ENCODE assay signal across 23 mouse cellular contexts in the genomic region with DNA sequence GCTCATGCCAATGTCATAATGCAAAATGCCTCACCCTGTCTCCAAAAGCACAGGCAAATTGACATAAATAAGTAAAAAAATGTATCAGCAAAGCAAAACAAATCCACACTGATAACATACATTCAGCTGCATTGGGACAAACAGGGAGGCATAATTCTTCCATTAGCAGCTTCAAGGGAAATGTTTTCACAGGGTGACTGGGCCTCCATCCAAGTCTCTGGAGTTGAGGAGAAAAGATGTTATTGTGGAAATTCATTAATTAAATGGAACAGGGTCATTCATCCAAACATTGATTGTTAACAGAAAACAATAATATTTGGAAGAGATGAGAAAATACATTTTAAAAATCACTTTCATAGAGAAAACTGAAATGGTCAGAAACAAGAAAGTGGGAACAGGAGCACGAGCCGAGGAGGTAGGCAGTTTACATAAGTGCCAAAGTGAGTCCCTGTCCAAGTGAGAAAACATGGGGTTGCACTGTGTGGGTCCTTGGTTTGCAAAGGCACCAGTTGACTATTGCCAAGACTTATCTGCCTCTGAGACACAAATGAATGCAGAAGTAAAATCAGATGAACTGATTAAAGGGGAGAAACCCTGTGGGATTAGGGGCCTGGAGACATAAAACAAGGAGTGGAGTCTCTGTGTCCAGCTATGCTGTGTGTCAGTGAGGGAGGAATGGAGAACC.
A peak's percentile ranks its signal among the peaks of the same experiment; 100 is the strongest.
DNase-seq lines count a peak whose midpoint lies in the region; ATAC-seq lines count a peak whose summit lies in the region.
"Had no signal": no experiment of that assay in that cellular context is flagged by ENCODE, and none has a peak within 500 bp of the region (broad histone marks: within the 10 kb centered on the region; RNA-seq: fewer than 3 reads in every experiment).

No protein-coding gene starts in this region.

- H3K9me3 ChIP-seq in hindbrain, embryonic 14.5 days (ENCODE audit: control insufficient read depth, low read length) = no peaks in the 10 kb centered on the region
- H3K9me3 ChIP-seq in hindbrain, embryonic 13.5 days = no peaks in the 10 kb centered on the region
- H3K9me3 ChIP-seq: embryonic facial prominence, embryonic 12.5 days; heart, embryonic 13.5 days; hindbrain, embryonic 15.5 days; midbrain, embryonic 10.5 days; neural tube, embryonic 15.5 days had no signal

- peak; percentile 46 to 62 for DNase-seq in cerebellum, postnatal 10 days
- no peak for DNase-seq in cerebellum, adult 11-12 months
- DNase-seq in hindbrain, embryonic 14.5 days (ENCODE audit: low spot score) = peak; percentile 31
- DNase-seq in kidney, postnatal 4 days = peak; percentile 8 to 14
- no peak for DNase-seq in kidney, adult 9 months
- DNase-seq in retina, postnatal 1 day = peak; percentile 20
- DNase-seq in retina, embryonic 14.5 days (ENCODE audit: low spot score) = no peak
- DNase-seq: adrenal gland, postnatal 10 days; cerebellum, adult 8-10 months; gastrocnemius, postnatal 36 days; heart, adult 2 months; heart, postnatal 14 days; kidney, postnatal 14 days; lung, postnatal 10 days; right cerebral cortex, postnatal 14 days; thymus, postnatal 14 days had no signal

- H3K4me2 ChIP-seq in hindbrain, embryonic 14.5 days (replicated peaks) = no peak overlapping the region
- no peak overlapping the region for H3K4me2 ChIP-seq in hindbrain, embryonic 13.5 days
- H3K4me2 ChIP-seq: embryonic facial prominence, embryonic 12.5 days; heart, embryonic 13.5 days; hindbrain, embryonic 15.5 days; neural tube, embryonic 15.5 days had no signal

- H3K4me3 ChIP-seq in hindbrain, embryonic 14.5 days (replicated peaks; ENCODE audit: low read length) = no peak overlapping the region
- no peak overlapping the region for H3K4me3 ChIP-seq in hindbrain, embryonic 13.5 days
- H3K4me3 ChIP-seq: embryonic facial prominence, embryonic 12.5 days; heart, adult 2 months; heart, embryonic 13.5 days; hindbrain, embryonic 15.5 days; midbrain, embryonic 10.5 days; neural tube, embryonic 15.5 days had no signal

- H3K9ac ChIP-seq in hindbrain, embryonic 14.5 days = no peak overlapping the region
- H3K9ac ChIP-seq in hindbrain, embryonic 13.5 days = no peak overlapping the region
- H3K9ac ChIP-seq: embryonic facial prominence, embryonic 12.5 days; heart, embryonic 13.5 days; hindbrain, embryonic 15.5 days; neural tube, embryonic 15.5 days had no signal

- no peaks in the 10 kb centered on the region for H3K36me3 ChIP-seq in hindbrain, embryonic 14.5 days (replicated peaks; ENCODE audit: control insufficient read depth, insufficient read depth)
- no peaks in the 10 kb centered on the region for H3K36me3 ChIP-seq in hindbrain, embryonic 13.5 days
- H3K36me3 ChIP-seq: embryonic facial prominence, embryonic 12.5 days; heart, embryonic 13.5 days; hindbrain, embryonic 15.5 days; midbrain, embryonic 10.5 days; neural tube, embryonic 15.5 days had no signal

- no peaks in the 10 kb centered on the region for H3K27me3 ChIP-seq in hindbrain, embryonic 14.5 days (ENCODE audit: control insufficient read depth, insufficient read depth, low read length)
- no peaks in the 10 kb centered on the region for H3K27me3 ChIP-seq in hindbrain, embryonic 13.5 days
- H3K27me3 ChIP-seq: embryonic facial prominence, embryonic 12.5 days; heart, embryonic 13.5 days; hindbrain, embryonic 15.5 days; neural tube, embryonic 15.5 days had no signal

- WGBS in hindbrain, embryonic 14.5 days = 86% methylated on average over 2 of the region's 2 CpGs
- WGBS in hindbrain, embryonic 13.5 days = 78% methylated on average over 2 of the region's 2 CpGs

- H3K27ac ChIP-seq in hindbrain, embryonic 14.5 days = no peak overlapping the region
- no peak overlapping the region for H3K27ac ChIP-seq in hindbrain, embryonic 13.5 days
- H3K27ac ChIP-seq: embryonic facial prominence, embryonic 12.5 days; heart, adult 2 months; heart, embryonic 13.5 days; hindbrain, embryonic 15.5 days; midbrain, embryonic 10.5 days; neural tube, embryonic 15.5 days had no signal

- peak; percentile 59; the same call in 1 of the 2 replicates for ATAC-seq in hindbrain, embryonic 14.5 days (ENCODE audit: low FRiP score)
- ATAC-seq in hindbrain, embryonic 13.5 days (ENCODE audit: low FRiP score) = no peak
- ATAC-seq: intestine, embryonic 16.5 days had no signal

- H3K4me1 ChIP-seq in hindbrain, embryonic 14.5 days (replicated peaks; ENCODE audit: control insufficient read depth, insufficient read depth, low read length) = no peaks in the 10 kb centered on the region
- H3K4me1 ChIP-seq in hindbrain, embryonic 13.5 days (replicated peaks) = no peaks in the 10 kb centered on the region
- H3K4me1 ChIP-seq: embryonic facial prominence, embryonic 12.5 days; heart, embryonic 13.5 days; hindbrain, embryonic 15.5 days; midbrain, embryonic 10.5 days; neural tube, embryonic 15.5 days had no signal

Comparison
In these comparisons a context has a peak if more than half of its experiments do, and no peak if none do; other contexts are left out.
1. DNase-seq: peak in cerebellum, postnatal 10 days (2 of 2), hindbrain, embryonic 14.5 days (single experiment), kidney, postnatal 4 days (2 of 2) and retina, postnatal 1 day (single experiment); none in cerebellum, adult 11-12 months (single experiment), kidney, adult 9 months (single experiment) and retina, embryonic 14.5 days (single experiment).